Mouse (Mus musculus): ENCODE data around the gene Usp4. TPM values are rescaled to one million over a fixed set of nuclear protein-coding genes. Genes with fewer than 3 reads are reported as not detected.

Usp4 gene
- polyA plus RNA-seq (2014; fragmentation: Nextera tagmentation; extraction: Ambion mirVana), result 110 and 113 TPM in 2 replicates

DNA sequence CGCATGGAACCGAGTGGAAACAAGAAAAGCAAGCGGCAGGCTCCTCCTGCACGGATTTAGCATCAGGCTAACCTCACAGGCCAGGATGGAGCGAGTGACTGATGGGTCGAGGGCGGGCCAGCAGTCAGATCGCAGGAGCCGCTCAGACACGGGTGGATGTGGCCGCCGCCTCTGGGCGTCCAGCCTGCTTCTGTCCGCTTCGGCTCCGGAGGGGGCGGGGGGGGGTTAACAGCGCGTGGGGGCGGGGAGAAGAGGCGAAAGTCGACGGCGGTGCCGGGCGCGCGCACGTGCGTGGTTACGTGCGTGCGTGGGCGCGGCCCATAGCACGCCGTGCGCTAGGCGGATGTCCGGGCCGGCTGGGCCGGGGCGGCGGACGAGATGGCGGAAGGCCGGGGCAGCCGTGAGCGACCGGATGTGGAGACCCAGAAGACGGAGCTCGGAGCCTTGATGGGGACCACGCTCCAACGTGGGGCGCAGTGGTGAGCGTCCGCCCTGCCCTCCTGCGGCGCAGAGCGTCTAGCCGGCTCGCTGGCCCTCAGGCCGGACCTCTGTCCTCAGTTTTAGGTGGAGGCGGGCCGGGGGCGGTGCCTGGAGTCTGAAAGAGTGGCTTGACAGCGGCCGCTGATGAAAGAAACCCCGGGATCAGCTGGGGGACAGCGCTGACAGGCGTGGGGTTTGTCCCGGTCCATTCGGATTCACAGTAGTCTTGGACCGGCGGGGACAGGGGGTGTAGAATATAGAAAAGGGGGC lies at the start of gene Usp4:
Gene Usp4, plus strand, starts transcription at position 314 of the 750 bp plus-strand sequence.
- peak within 1 kb of the TSS; percentile 87 for H3K4me2 ChIP-seq
- H3K9ac ChIP-seq, result peak within 1 kb of the TSS; percentile 84
- no peaks in the 10 kb centered on the region for H3K9me3 ChIP-seq (ENCODE audit: low read depth, low read length)
- TF ChIP-seq CTCF (IDR thresholded peaks at IDR 0.05; ENCODE audit: low read depth), result no peak
- WGBS, result under 1% methylated on average over 74 of the region's 75 CpGs
- ATAC-seq (ENCODE audit: insufficient read depth) (peak; percentile 95), DNase-seq (peak; percentile 97)
- no peaks in the 10 kb centered on the region for H3K27me3 ChIP-seq (ENCODE audit: insufficient read depth, low read length)
- peak within 1 kb of the TSS; percentile 97 for H3K27ac ChIP-seq (ENCODE audit: low read depth)
- H3K4me3 ChIP-seq (ENCODE audit: low read depth, low read length), result peak within 1 kb of the TSS; percentile 93
- peaks cover 21% of the 10 kb centered on the region for H3K36me3 ChIP-seq (ENCODE audit: insufficient read depth)
- H3K4me1 ChIP-seq (ENCODE audit: insufficient read depth), result peaks cover 8% of the 10 kb centered on the region; the same call in 1 of the 2 replicates

DNA sequence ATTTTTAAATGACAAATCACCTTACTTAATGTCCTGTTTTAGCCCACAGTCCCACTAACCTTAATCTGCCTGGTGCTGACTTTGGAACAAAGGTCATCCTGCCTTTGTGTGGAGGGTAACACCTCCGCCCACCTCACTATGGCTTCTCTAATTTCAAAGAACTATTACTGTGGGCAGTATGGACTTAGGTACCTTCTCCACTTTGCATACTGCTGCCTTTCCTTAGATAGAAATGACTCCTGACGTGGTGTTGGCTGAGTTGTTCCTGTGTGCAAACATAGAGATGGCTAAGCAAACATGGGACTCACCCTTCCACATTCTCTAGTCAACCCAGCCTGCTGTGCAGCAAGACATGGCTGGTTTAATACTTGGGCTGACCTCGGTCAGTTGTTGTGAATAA lies 45.8 kb upstream of the Usp4 start:
- no peak for TF ChIP-seq CTCF (IDR thresholded peaks at IDR 0.05; ENCODE audit: low read depth)
- DNase-seq (peak; percentile 49), ATAC-seq (ENCODE audit: insufficient read depth) (no peak)
- Histone ChIP-seq H3K36me3 (ENCODE audit: insufficient read depth) (peaks cover 32% of the 10 kb centered on the region), H3K9ac (no peak overlapping the region), H3K4me3 (ENCODE audit: low read depth, low read length) (no peak overlapping the region), H3K9me3 (ENCODE audit: low read depth, low read length) (no peaks in the 10 kb centered on the region), H3K4me2 (no peak overlapping the region), H3K27me3 (ENCODE audit: insufficient read depth, low read length) (no peaks in the 10 kb centered on the region), H3K4me1 (ENCODE audit: insufficient read depth) (peaks cover 6% of the 10 kb centered on the region), H3K27ac (ENCODE audit: low read depth) (peak overlapping the region; percentile 69)
- WGBS, result 57% methylated on average over 3 of the region's 3 CpGs

DNA sequence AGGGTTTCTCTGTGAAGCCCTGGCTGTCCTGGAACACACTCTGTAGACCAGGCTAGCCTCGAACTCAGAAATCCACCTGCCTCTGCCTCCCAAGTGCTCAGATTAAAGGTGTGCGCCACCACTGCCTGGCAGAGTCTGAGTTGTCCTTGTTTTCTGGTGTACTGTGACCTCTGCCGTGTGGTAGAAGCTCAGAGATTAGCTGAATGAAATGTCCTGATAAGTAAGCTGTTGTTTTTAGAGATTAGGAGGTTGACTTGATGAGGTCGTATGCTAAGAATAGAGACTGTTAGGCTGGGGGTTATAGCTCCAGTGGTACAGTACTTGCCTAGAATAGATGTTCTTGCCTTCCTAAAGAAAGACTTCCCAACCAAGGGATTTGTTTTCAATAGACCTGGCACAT lies 42.9 kb upstream of the Usp4 start:
- peaks cover 6% of the 10 kb centered on the region for H3K4me1 ChIP-seq (ENCODE audit: insufficient read depth)
- peak overlapping the region; percentile 85 for H3K4me2 ChIP-seq
- no peaks in the 10 kb centered on the region for H3K9me3 ChIP-seq (ENCODE audit: low read depth, low read length)
- no peak for TF ChIP-seq CTCF (IDR thresholded peaks at IDR 0.05; ENCODE audit: low read depth)
- DNase-seq, result no peak
- WGBS, result 70% methylated on average over 4 of the region's 4 CpGs
- no peak for ATAC-seq (ENCODE audit: insufficient read depth)
- H3K27me3 ChIP-seq (ENCODE audit: insufficient read depth, low read length), result no peaks in the 10 kb centered on the region
- peak overlapping the region; percentile 72; the same call in 1 of the 2 replicates for H3K27ac ChIP-seq (ENCODE audit: low read depth)
- peaks cover 32% of the 10 kb centered on the region for H3K36me3 ChIP-seq (ENCODE audit: insufficient read depth)
- H3K4me3 ChIP-seq (ENCODE audit: low read depth, low read length), result peak overlapping the region; percentile 96
- H3K9ac ChIP-seq, result peak overlapping the region; percentile 75

DNA sequence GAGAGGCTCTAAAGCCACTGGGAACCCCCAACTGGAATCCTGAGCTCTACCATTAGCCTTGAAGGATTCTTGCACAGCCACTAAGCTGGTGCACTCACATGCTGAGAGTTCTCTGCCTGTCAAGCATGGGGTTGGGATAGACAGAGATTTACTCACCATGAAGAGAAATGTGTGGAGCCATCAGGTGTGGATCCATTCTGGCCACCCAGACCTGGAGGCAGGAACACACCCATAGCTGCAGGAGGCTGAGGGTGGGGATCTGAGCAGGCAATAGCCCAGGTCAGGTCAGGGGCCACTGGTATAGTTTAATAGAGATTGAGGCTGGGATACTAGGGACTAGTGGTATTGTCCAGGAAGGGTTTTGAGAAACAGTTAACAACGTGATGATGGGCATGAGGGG lies 42.5 kb upstream of the Usp4 start:
- Histone ChIP-seq H3K4me1 (ENCODE audit: insufficient read depth) (peaks cover 6% of the 10 kb centered on the region), H3K4me2 (peak overlapping the region; percentile 85), H3K9me3 (ENCODE audit: low read depth, low read length) (no peaks in the 10 kb centered on the region), H3K4me3 (ENCODE audit: low read depth, low read length) (peak overlapping the region; percentile 96), H3K9ac (peak overlapping the region; percentile 75), H3K36me3 (ENCODE audit: insufficient read depth) (peaks cover 32% of the 10 kb centered on the region), H3K27ac (ENCODE audit: low read depth) (peak overlapping the region; percentile 72), H3K27me3 (ENCODE audit: insufficient read depth, low read length) (no peaks in the 10 kb centered on the region)
- 0% methylated on average over 1 of the region's 1 CpGs for WGBS
- no peak for TF ChIP-seq CTCF (IDR thresholded peaks at IDR 0.05; ENCODE audit: low read depth)
- ATAC-seq (ENCODE audit: insufficient read depth), result peak; percentile 0; the same call in 1 of the 2 replicates
- no peak for DNase-seq

DNA sequence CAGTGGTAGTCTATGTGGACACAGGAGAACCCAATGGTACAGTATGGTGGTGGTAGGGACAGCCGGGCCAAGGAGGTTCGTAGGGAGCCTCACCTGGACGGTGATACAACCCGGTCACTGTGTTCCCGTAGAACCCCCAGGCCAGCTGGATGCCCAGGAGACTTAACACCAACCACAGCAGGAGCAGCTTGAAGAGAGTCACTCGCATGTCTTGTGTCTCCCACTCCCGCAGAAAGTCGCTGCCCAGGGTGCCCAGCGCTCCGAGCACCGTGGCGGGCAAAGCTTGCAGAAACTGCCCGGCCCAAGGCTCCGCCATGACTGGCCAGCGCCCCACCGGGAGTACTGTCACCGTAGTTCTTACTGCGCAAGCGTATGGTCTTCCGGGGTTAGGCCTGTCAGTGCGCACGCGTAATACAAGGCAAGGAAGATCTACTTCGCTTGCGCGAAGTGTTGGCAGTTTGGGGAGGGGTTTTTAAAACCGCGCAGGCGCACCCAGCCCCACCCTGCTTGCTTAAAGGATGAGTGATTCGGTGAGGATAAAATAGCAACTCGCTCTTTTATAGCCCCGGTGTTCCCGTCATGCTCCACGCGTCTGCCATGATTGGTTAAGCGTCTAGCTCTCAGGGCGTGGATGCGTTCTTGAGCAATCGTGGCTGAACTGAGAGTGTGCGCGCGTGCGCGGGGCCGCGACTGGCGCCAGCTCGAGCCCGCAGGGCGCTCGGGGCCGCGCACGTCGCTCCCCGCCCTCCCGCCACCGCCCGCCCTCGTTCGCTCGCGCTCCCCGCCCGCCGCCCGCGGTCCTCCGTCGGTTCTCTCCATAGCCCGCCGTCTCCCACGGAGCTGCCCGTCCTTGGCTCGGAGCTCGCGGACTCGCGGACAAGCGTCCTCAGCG lies 41.8 kb upstream of the Usp4 start, which contains the start of the genes Rhoa and Tcta:
Gene Rhoa, plus strand, starts transcription at position 501 of the 892 bp plus-strand sequence.
Gene Tcta, minus strand, starts transcription at position 532 of the 892 bp plus-strand sequence.
- Histone ChIP-seq H3K9ac (peak within 1 kb of the TSS; percentile 98), H3K4me3 (ENCODE audit: low read depth, low read length) (peak within 1 kb of the TSS; percentile 96), H3K9me3 (ENCODE audit: low read depth, low read length) (no peaks in the 10 kb centered on the region), H3K27me3 (ENCODE audit: insufficient read depth, low read length) (no peaks in the 10 kb centered on the region), H3K4me2 (peak within 1 kb of the TSS; percentile 94), H3K4me1 (ENCODE audit: insufficient read depth) (peaks cover 6% of the 10 kb centered on the region), H3K36me3 (ENCODE audit: insufficient read depth) (peaks cover 25% of the 10 kb centered on the region), H3K27ac (ENCODE audit: low read depth) (peak within 1 kb of the TSS; percentile 100)
- peak; percentile 100 for DNase-seq
- TF ChIP-seq CTCF (IDR thresholded peaks at IDR 0.05; ENCODE audit: low read depth), result no peak
- ATAC-seq (ENCODE audit: insufficient read depth), result peak; percentile 96
- 0% methylated on average over 60 of the region's 81 CpGs for WGBS

DNA sequence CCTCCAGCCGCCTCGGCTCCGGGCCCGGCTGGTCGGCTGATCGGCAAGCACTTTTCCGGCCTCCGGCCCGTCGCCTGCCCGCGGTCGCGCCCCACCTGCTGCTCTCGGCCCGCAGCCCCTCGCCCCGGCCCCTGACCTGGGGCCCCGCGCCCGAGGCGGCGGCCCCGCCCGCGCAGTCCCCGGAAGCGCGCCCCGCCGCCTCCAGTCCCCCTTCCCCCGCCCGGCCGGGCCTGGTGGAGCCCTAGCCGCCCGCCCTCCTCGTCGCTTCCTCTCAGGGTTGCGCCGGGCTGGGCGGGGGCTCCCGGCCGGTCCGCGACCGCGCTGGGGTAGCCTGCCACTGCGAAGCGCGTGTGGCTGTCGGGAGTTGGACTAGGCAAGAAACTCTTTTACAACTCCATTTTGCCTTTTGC lies 41.1 kb upstream of the Usp4 start:
- DNase-seq (peak; percentile 89), ATAC-seq (ENCODE audit: insufficient read depth) (peak; percentile 83)
- Histone ChIP-seq H3K9ac (peak overlapping the region; percentile 98), H3K27me3 (ENCODE audit: insufficient read depth, low read length) (no peaks in the 10 kb centered on the region), H3K4me2 (peak overlapping the region; percentile 94), H3K36me3 (ENCODE audit: insufficient read depth) (peaks cover 19% of the 10 kb centered on the region), H3K27ac (ENCODE audit: low read depth) (peak overlapping the region; percentile 100), H3K4me1 (ENCODE audit: insufficient read depth) (peaks cover 6% of the 10 kb centered on the region), H3K9me3 (ENCODE audit: low read depth, low read length) (no peaks in the 10 kb centered on the region), H3K4me3 (ENCODE audit: low read depth, low read length) (peak overlapping the region; percentile 96)
- WGBS, result under 1% methylated on average over 51 of the region's 51 CpGs
- TF ChIP-seq CTCF (IDR thresholded peaks at IDR 0.05; ENCODE audit: low read depth), result no peak
